8 mouse cellular contexts compared by ENCODE assay signal in genomic region chr9:53256690-53257305, GRCm38 (mm10).
"Had no signal": no experiment of that assay in that cellular context is flagged by ENCODE, and none has a peak within 500 bp of the region (broad histone marks: within the 10 kb centered on the region; RNA-seq: fewer than 3 reads in every experiment).

No protein-coding gene starts in this region.

- ATAC-seq: intestine, embryonic 15.5 days; midbrain, embryonic 13.5 days had no signal

- DNase-seq: kidney, adult 2 months; kidney, postnatal 14 days; lung, adult 18-20 months; right cerebral cortex, postnatal 25 days; thymus, adult 18-20 months; thymus, postnatal 14 days had no signal
